Mouse (Mus musculus) brain, embryonic 14.5 days (tissue): ENCODE data around the gene Fancd2. TPM values are rescaled to one million over a fixed set of nuclear protein-coding genes. Genes with fewer than 3 reads are reported as not detected.

Source experiments
- DNase-seq: peaks from one replicate; pipeline ENCODE4 v3.0.0-alpha.2; 2011; ENCODE audit warnings: low read depth
- CTCF ChIP-seq: fragments of 200-500 bp; IDR thresholded peaks from 2 replicates; pipeline ENCODE4 v1.5.1; 2012; ENCODE audit warnings: inconsistent platforms, mild to moderate bottlenecking, moderate library complexity, borderline replicate concordance; ENCODE audit not compliant: insufficient read depth, insufficient read length; ENCODE audit errors: extremely low read depth
- POLR2A ChIP-seq: fragments of 200-500 bp; IDR thresholded peaks from 2 replicates; pipeline ENCODE4 v1.6.1; 2012; ENCODE audit warnings: mild to moderate bottlenecking, inconsistent platforms, borderline replicate concordance; ENCODE audit not compliant: poor library complexity, insufficient read depth, insufficient read length, severe bottlenecking; ENCODE audit errors: extremely low read depth
- polyA plus RNA-seq: library from polyadenylated mRNA; depleted of rRNA; stranded (reverse); fragments of >200 nt; gene quantifications from 2 replicates; pipeline ENCODE4 v1.2.3, GENCODE M21; 2012

Fancd2 gene
- polyA plus RNA-seq, 1 experiment: 5.0 TPM

GRCm38 (mm10) chr6:113541610-113542009 is 10.1 kb downstream of the Fancd2 start:
- TF ChIP-seq CTCF (no peak), POLR2A (no peak)

GRCm38 (mm10) chr6:113543906-113544481 is 12.5 kb downstream of the Fancd2 start:
- DNase-seq: no peak
- TF ChIP-seq POLR2A (no peak), CTCF (no peak)

More at GRCm38 (mm10) chr6:113541610-113542009, 10.1 kb downstream of the Fancd2 start:
- DNase-seq: no peak

- TF ChIP-seq CTCF (no peak), POLR2A (no peak)
- DNase-seq: peak; percentile 13
Measured at GRCm38 (mm10) chr6:113559736-113560135, 28.3 kb downstream of the Fancd2 start.

- peak; percentile 1 for DNase-seq
- no peak for TF ChIP-seq POLR2A
- TF ChIP-seq CTCF: no peak
Measured at GRCm38 (mm10) chr6:113564557-113564956, 33.1 kb downstream of the Fancd2 start.

GRCm38 (mm10) chr6:113576044-113576443 is 44.6 kb downstream of the Fancd2 start:
- no peak for DNase-seq
- TF ChIP-seq POLR2A (no peak), CTCF (no peak)

GRCm38 (mm10) chr6:113579306-113579705 is 47.8 kb downstream of the Fancd2 start:
- no peak for DNase-seq
- TF ChIP-seq CTCF: no peak
- no peak for TF ChIP-seq POLR2A

GRCm38 (mm10) chr6:113583023-113583422 is 51.5 kb downstream of the Fancd2 start:
- DNase-seq: no peak
- TF ChIP-seq POLR2A: no peak
- TF ChIP-seq CTCF: no peak

- TF ChIP-seq CTCF (no peak), POLR2A (no peak)
- no peak for DNase-seq
Measured at GRCm38 (mm10) chr6:113585065-113585464, 53.6 kb downstream of the Fancd2 start.

- TF ChIP-seq CTCF (no peak), POLR2A (no peak)
- DNase-seq: peak; percentile 51
Measured at GRCm38 (mm10) chr6:113586466-113587183, 55.1 kb downstream of the Fancd2 start.

- TF ChIP-seq CTCF: no peak
- no peak for TF ChIP-seq POLR2A
- no peak for DNase-seq
Measured at GRCm38 (mm10) chr6:113592637-113593036, 61.2 kb downstream of the Fancd2 start.

- TF ChIP-seq CTCF: no peak
- no peak for TF ChIP-seq POLR2A
- no peak for DNase-seq
Measured at GRCm38 (mm10) chr6:113597945-113598344, 66.5 kb downstream of the Fancd2 start.

GRCm38 (mm10) chr6:113599833-113600232 is 68.4 kb downstream of the Fancd2 start:
- no peak for DNase-seq
- no peak for TF ChIP-seq CTCF
- TF ChIP-seq POLR2A: no peak
